Mouse (Mus musculus) cerebellum, postnatal 4 days (tissue): ENCODE measurements around the gene 2010003K11Rik.
A peak's percentile ranks its signal among the peaks of the same experiment; 100 is the strongest.

ENCODE experiments used
- DNase-seq, 2 experiments: peaks; one replicate each; pipeline ENCODE4 v3.0.0; 2022; ENCODE audit warnings: low spot score in 2 of 2, mixed read lengths in 1 of 2

The 2010003K11Rik gene

DNA sequence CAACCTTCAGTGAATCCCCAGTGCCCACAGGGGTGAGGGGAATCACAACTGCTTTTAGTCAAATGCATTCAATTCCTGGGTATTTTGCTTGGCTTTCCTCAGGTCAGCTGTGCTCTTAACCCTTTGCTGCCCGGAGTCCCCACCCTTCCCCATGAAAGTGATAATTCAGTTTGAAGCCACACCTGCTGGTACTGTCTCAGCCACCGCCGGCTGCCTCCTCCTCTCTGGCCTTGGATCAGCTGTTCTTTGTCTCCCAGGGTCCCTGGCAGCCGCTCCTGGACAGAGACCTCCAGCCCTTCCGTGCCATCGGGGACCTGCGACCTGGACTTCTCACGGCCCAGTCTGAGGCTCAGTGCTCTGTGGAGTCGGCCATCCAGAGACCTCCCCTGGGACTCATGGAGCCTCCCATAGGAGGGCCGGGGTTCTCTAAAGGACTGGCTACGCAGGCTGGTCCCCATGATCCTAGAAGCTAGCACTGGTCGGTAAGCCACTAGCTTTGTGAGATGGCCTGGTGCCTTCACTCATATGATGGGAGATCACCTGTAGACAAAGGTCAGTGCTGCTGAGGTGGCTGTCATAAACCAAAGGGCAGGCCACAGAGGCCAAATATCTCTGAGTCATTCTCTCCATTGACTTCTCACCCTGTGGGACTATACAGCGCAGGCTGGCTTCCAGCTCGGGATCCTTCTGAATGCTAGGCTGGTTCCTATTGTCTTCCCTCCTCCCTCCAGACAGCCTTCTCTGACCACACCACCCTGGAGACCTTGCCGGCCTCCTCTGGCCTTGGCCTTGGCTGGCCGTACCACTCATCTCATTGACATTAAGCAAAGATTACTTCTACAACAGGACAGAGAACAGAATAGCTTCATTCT is at the start of gene 2010003K11Rik:
Gene 2010003K11Rik, minus strand, starts transcription at position 522 of the 872 bp plus-strand sequence.
- DNase-seq, result no peak

DNA sequence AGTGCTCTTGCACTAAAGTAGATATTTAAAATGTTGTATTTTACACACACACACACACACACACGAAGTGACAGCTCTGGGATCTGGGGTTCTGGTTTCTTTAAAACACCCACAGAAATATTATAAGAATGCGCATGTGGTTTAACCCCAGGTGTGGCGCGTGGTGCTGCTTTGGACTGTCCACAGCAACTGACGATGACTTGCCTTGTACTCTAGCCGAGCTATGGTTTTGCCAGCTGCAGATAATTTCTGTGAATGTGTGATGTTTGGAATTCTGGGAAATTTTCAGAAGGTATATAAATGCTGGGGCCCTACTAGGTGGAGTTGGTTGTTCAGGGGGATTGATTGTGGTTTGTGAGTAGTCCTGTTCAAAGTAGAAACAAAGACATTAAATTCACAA is 49.4 kb upstream of the 2010003K11Rik start:
- no peak for DNase-seq

DNA sequence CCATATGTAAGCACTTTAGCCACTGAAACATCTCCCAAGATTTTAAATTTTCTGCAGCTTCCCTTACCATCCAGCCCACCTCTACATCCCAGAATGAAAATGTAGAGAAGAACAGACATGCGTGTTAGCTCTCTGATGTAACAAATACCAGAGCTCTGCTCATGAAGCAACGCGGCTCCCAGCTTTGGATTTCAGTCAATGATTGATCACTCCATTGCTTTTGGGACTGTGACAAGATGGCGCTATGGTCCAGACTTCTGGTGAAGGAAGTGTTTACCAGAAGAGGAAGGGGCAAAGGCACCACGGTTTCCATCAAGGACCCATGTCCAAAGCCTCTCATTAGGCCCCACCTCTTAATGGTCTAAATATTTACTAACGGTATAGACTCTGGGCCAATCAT is 47.5 kb upstream of the 2010003K11Rik start:
- no peak for DNase-seq

DNA sequence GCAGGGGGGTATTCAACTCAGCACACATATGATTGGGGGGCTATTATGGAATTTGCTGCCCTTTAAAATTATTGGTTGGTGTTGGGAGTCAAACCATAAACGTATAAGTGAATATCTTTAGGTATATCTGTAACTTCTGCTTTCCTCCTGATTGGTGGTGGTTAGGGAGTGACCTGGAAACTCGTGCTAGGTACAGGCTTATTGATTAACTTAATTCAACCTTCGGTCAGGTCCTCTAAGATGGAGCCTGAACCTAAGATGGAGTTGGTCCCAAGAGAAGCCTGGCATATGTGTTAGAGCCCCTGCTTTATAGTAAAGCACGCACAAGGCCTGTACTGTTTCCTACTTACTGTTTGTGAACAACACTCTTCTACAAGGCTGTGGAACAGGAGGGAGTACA is 46.7 kb upstream of the 2010003K11Rik start:
- DNase-seq, result no peak

DNA sequence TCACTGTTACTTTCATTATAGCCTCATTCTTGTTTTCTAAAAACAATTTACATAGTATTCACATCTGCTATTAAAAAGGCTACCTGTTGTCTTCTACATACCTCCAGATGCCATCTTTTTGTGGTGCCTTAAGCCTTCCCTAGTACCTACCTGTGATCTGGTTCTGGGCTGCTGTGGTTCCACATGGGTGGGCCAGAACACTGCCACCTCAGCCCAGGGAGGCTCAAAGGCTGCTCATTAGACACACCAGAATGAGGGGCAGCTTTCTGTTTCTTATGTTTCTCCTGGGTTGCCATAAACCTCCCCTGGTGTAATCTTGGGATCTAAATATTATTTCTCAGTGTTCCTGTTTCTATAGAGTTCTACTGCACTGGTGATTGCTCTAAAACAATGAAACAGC is 43.7 kb upstream of the 2010003K11Rik start:
- DNase-seq, result no peak

DNA sequence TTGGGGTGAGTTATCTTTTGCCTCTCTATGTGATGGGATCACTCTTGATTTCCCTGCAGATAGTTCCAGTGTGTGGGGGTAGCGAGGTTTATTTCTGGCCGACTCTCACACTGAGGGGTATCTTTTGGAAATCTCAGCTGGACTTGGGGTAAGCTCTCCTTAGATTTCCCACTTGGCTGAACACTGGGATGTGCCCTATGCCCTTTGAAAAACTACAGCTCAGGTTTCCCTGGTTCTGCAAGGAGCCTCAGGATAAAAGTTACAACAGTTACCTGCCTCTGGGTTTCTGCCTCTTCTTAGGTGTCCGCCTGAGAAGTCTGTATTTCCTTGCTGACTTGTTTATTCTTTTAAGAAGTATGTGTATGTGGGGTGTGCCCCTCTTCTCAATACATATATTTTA is 42.6 kb upstream of the 2010003K11Rik start:
- no peak for DNase-seq

DNA sequence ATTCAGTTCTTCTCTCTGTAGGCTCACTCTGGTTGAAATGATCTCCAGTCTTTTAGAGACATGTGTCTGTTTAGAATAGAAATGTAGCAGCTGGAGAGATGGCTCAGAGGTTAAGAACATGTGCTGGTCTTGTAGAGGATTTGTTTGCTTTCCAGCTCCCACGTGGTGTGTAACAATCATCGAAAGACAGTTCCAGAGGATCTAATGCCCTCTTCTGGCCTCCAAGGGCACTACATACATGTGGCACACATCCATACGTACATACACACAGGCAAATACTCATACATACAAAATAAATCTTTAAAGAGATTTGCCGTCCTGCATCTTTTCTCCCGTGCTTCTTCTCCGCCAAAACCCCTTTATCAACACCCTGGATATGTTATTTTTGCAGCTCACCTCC is 41.9 kb upstream of the 2010003K11Rik start:
- no peak for DNase-seq

DNA sequence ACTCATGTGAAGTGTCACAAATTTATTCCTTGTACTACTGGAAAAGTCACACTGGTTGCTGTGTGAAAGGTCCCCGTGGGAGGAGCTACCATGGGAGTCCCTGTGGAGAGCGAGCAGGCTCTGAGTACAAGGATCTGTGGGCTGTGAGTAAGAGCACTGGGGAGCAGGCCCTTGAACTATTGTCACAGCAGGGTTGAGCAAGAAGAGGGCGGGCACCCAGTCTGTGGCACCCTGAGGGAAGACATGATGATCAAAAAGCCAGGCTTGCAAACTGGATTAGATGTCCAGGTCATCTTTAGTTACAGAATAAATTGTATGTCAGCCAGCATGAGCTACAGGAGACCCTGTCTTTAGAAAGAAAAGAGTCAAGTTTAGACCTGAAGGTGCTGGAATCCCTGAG is 38.2 kb upstream of the 2010003K11Rik start:
- DNase-seq, result no peak

DNA sequence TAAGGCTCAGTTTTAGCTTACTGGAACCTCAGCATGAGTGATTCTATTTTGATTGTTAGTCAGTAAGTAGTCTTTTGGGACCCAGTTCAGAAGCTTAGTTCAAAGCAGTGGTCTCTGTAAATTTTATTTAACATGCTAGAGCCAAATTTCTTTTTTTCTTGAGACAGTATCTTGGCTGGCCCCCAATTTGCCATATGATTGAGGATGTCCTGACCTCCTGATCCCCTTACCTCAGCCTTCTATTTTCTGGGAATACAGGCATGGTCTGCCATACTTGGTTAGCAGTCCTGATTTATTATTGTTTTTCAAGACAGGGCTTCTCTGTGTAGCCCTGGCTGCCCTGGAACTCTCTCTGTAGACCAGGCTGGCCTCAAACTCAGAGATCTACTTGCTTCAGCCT is 37.5 kb upstream of the 2010003K11Rik start:
- no peak for DNase-seq

DNA sequence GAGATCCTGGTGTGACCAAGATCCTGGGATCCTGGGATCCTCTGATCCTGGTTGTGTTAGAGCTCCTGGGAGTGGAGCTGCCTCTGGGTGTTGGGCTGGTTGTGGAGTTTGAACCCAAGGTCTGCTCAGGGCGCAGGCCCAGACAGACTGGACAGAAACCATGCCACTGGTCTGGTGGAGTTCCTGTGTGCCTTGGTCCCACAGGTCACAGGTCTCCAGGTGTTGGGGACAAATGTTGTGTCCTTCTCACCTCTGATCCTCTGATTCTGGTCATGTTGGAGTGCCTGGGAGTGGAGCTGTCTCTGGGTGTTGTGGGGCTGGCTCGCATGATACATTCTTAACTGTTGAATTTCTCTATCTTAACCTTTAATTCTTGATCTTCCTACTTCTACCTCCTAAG is 36.3 kb upstream of the 2010003K11Rik start:
- no peak for DNase-seq

DNA sequence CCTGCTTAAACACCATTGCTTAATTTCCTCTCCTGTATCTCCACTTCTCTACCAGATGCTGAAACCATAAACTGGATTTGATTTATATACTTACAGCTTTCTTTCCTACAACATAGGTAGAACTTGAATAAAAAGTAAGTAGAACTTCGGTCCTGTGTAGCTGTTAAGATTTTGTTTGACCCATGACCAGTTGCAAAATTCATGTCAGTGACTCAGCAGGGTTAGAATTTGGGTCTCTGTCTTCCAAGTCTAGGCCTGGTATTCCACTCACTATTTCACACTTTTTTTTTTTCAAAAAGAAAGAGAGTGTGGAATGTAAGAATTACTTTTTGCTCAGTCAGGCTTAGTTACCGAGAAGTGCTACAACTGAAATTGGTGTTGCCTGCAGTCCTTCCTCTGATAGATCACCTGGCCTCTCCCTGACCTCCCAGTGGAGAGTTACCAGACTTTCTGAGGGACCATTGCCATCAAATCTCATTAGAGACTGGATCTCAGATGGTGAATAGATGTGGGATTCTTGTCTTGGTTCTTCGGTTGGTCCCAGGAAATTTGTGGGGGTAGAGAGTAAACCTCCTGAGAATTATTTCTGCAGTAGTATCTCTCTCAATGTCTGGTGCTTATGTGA is 23.2 kb upstream of the 2010003K11Rik start:
- DNase-seq, result no peak

DNA sequence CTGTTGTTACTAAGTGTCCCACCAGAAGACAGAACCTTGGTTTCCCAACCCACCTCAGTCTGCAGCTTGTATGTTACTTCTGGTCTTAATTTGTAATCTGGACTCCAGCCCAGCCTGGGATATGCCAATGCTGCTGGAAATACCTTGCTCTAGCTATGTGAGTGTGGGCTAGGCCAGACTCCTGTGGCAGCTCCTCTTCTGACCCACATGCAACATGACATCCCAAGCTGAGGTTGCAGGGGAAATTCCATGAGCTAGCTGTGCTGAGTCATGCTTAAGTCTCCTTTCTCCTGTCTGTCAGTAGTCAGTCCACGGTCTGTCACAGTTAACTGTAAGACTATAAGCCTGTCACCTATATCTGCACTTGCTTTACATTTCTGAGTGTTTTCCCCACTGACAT is 19.1 kb upstream of the 2010003K11Rik start:
- DNase-seq, result no peak

DNA sequence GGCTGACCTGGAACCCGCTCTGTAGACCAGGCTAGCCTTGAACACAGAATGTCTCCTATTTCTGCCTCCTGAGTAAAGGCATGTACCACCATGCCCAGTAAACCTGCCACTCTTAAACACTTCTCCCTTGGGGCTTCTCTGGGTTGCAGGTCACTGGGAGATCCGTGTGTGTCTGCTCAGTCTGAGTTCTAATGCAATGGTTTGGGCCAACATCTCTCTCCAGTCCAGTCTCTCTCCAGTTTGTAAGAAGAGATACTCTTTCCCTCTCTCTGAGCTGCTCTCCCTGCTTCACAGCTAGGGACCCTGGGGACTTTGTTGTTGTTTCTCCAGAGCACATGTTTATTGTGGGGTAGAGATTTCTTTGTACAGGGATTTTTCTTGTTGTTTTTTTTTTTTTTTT is 17.9 kb upstream of the 2010003K11Rik start:
- no peak for DNase-seq

DNA sequence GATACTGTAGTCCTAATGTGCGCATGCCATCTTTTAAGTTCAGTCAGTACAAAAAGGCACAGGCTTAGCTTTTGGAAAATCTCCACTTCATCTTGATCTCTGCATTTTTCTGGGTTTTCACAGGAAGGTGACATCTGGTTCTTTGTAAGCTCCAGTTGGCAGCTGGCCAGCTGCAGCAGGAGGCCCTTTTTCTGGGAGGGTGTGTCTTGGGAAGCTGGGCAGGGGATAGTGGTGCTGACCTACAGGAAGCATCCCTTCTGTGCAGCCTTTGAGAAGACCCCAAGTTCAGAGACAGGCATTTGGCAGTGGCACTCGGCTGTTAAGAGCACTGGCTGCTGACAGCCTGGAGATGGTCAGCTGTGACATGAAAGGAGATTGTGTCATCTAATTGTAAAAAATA is 17.4 kb upstream of the 2010003K11Rik start:
- peak in 1 of 2 experiments; percentile 46 for DNase-seq

DNA sequence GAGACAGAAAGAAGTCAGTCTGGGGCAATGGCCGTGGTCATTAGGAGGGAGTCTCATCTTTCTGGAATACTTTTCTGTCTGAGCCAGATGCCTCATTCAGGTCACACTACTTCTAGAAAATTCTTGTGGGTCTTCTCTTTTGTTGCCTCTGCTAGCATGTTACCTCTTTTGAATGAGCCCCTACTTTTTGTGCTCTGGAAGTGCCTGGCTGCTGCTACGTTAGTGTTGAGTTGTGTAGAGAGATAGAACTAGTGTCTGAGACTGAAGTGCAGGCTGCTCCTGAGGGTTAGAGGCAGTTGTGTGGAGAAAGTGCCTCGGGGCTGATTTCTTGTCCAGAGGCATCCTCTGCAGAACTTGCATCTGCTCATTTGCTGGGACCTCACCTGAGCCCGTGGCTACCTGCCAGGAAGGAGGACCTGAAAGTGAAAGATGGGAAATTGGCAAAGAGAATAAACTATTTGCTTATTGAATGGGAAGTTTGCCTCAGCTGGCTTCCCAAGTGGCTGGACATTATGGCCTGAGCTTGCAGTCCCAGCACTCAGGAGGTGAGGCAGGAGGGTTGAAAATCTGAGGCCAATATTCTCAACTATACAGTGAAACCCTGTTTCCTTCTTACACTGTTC is 15.0 kb upstream of the 2010003K11Rik start:
- DNase-seq, result no peak

DNA sequence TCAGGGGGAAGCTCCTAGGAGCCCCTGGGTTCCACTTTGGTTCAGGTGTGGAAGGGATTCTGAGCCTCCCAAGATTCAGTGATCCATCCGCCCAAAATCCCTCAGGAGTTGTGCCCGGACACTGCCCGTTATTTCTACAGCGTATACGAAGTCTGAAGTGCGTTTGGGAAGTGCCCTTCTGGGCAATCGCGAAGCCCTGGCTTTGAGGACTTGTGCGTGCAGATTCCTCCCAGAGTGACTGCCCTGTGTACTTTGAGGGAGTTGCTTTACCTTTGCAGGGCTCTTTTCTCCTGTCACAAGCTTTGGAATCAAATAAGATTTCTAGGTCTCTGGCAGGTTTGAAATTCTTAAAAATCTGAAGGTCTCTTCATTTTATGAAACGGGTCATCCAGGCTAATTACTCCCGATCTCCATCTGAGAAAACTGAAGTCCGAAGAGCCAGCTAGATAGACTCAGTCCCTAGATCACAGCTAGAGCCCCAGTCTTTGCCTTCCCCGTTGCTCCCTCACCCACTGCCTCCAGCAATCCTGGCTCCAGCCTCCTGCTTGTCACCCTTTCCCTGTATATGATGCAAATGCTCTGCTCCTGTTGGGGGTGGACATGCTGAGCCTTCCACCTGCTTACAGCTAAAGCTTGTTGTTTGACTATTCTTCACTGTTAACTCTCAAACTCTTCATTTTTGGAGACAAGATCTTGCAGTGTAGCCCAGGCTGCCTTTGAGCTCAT is 12.9 kb upstream of the 2010003K11Rik start:
- DNase-seq, result no peak

DNA sequence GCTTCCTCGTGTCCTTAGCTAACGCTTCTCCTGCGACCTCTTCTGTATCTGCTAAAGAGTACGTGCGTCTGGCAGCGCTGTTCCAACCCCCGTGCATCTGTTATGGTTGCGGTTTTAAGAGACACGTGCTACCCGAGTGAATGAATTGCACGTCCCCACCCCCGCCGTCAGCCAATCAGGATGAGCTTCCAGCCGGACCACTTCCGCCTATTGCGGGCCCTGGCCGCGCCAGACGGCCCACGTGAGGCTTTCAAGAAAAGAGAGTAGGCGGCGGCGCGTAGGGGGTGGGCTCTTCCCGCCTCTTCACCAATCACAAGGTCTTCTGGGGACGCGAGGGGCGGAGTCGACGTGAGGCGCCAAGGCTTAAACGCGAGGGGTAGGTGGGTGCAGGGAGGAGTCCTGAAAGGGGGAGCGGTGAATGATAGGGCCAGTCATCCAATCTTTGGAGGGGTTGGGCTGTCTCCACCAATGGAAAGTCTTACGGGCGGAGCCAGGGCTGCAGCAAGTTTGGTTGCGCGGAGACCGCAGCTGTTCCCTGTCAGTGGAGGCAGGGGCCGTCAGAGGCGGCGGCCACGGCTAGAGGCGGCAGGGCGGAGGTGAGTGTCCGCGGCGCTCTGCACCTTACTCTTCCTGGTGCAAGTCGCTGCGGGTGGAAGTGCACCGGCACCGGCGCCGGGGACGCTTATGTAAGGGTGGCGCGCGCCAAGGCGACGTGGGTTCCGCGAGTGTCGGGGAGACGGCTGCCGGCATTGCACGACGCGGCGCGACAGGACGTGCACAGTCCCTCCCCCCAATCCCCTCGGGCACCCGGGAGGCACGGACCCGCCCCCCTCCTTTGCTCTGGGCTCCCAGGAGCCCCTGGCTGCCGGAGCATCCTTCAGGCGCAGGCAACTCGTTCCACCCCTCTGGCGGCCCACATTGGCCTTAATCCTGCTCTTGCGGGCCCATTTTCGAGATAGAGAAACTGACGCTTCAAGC is 11.9 kb upstream of the 2010003K11Rik start, which contains the start of gene Pcx:
Gene Pcx, plus strand, starts transcription at position 487 of the 978 bp plus-strand sequence.
- peak; percentile 93 to 97 for DNase-seq

DNA sequence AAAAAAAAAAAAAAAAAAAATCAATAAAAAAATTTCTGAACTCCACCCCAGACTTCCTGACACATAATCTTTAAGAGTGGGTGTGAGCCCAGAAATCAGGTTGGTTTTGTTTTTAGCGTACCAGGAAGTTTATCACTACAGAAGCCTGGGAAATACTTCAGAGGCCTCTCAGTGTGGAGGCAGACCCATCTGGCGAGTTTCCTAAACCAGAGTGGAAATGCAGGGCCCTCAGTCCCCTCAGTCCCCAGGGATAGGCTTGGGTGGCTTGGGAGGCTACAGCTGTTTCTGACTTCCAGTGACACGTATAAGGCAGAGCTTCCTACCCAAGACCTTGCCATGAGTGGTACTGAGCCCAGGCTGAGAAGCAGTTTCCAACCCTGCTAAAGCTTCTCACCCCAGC is 9.4 kb upstream of the 2010003K11Rik start:
- no peak for DNase-seq

DNA sequence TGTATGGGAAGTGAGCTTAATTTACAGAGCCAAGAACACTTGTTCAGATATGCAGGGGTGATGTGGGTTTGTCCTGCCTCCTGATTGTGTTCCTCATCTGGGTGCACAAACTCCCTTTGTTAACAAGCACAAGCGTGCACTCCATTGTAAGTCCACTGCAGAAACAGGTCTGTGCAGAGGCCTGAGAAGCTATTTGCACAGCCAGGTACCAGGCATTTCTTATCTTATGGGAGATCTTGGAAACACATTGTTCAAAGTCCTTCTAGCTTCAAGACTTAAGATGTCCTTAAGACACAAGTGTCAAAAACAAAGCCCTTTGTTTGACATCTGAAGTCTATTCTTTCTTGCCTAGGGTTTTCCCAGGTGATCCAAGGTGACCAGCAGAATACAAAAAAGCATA is 6.4 kb upstream of the 2010003K11Rik start:
- DNase-seq, result no peak

DNA sequence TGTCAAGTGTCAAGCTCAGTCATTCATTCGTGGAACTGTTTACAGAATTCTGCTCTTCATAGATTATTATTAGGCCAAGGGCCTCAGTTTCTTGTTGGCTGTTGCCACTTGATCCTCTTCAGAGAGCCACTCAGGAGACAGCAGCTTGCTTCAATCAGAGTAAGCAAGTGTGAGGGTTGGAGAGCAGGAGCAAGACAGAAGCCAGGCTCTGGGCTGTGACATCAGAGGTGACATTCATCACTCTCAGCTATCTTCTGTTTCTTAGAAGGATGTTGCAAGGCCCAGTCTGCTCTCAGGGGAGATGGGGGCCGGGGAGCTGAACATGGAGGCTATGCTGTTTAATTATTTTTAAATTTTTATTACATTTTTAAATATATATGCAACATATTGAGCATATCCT is 4.3 kb upstream of the 2010003K11Rik start:
- no peak for DNase-seq
